Mouse (Mus musculus) urinary bladder, postnatal 36 days (tissue): Measurements from ENCODE around the gene Shmt2.
A peak's percentile ranks its signal among the peaks of the same experiment; 100 is the strongest.

Experiments
- DNase-seq, 2 experiments: peaks; one replicate each; pipeline ENCODE4 v3.0.0; 2022; ENCODE audit warnings: low spot score in 2 of 2, mixed read lengths in 1 of 2

Gene Shmt2

GRCm38 (mm10) chr10:127534036-127534928 lies 12.0 kb upstream of the Shmt2 start, which contains the start of gene Nxph4:
Gene Nxph4, minus strand, starts transcription at chr10:127534559.
- no peak for DNase-seq

- DNase-seq, result no peak
Measured at GRCm38 (mm10) chr10:127531548-127531947, 9.3 kb upstream of the Shmt2 start.

GRCm38 (mm10) chr10:127530945-127531344 lies 8.7 kb upstream of the Shmt2 start:
- no peak for DNase-seq

- DNase-seq, result no peak
Measured at GRCm38 (mm10) chr10:127527481-127527880, 5.2 kb upstream of the Shmt2 start.

- peak in 1 of 2 experiments; percentile 47 for DNase-seq
Measured at GRCm38 (mm10) chr10:127526681-127527080, 4.4 kb upstream of the Shmt2 start.

- DNase-seq, result no peak
Measured at GRCm38 (mm10) chr10:127526048-127526447, 3.8 kb upstream of the Shmt2 start.

GRCm38 (mm10) chr10:127524646-127525255 lies 2.5 kb upstream of the Shmt2 start:
- DNase-seq, result no peak

- DNase-seq, result no peak
Measured at GRCm38 (mm10) chr10:127521611-127522080, 598 bp downstream of the Shmt2 start.

- DNase-seq, result no peak
Measured at GRCm38 (mm10) chr10:127520714-127521357, 1.4 kb downstream of the Shmt2 start.

GRCm38 (mm10) chr10:127519903-127520713 lies 2.1 kb downstream of the Shmt2 start:
- DNase-seq, result no peak

- DNase-seq, result no peak
Measured at GRCm38 (mm10) chr10:127519041-127519701, 3.1 kb downstream of the Shmt2 start.

GRCm38 (mm10) chr10:127517941-127518340 lies 4.3 kb downstream of the Shmt2 start:
- DNase-seq, result no peak

GRCm38 (mm10) chr10:127516576-127517260 lies 5.5 kb downstream of the Shmt2 start:
- DNase-seq, result no peak

GRCm38 (mm10) chr10:127515983-127516459 lies 6.2 kb downstream of the Shmt2 start:
- no peak for DNase-seq

GRCm38 (mm10) chr10:127515271-127515982 lies 6.8 kb downstream of the Shmt2 start:
- DNase-seq, result no peak

GRCm38 (mm10) chr10:127514764-127515163 lies 7.5 kb downstream of the Shmt2 start, which contains the start of gene Ndufa4l2:
Gene Ndufa4l2, plus strand, starts transcription at chr10:127514967.
- no peak for DNase-seq

- no peak for DNase-seq
Measured at GRCm38 (mm10) chr10:127514111-127514698, 8.0 kb downstream of the Shmt2 start.

GRCm38 (mm10) chr10:127513501-127514091 lies 8.6 kb downstream of the Shmt2 start:
- no peak for DNase-seq

- peak; percentile 93 to 94 for DNase-seq
Measured at GRCm38 (mm10) chr10:127512813-127513212, 9.4 kb downstream of the Shmt2 start.
